Mouse (Mus musculus): Measurements from ENCODE around the gene Adamts4. TPM values are rescaled to one million over a fixed set of nuclear protein-coding genes. Genes with fewer than 3 reads are reported as not detected.
A peak's percentile ranks its signal among the peaks of the same experiment; 100 is the strongest.

Gene Adamts4
- polyA plus RNA-seq, 1 experiment: 29.8 TPM

DNA sequence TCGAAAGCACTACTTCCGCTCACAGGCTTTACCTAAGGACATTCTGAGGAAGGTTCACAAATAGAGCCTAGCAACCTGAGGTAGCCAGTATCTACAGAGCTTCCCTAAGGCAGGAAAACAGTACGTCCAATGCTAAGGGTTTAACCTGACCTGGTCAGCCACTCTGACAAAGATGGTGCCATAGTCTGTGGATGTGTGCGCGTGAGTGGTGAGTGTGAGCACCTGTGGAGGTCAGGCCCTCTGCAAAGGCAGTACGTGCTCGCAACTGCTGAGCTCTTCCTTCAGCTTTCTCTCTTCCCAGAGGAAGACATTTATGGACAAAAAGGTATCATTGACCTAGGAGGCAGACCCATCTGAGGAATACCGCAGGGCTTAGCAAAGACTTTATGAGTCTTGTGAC, 28.2 kb downstream of the Adamts4 start:
- Histone ChIP-seq H3K4me3 (replicated peaks; ENCODE audit: insufficient read depth, low read depth, low read length) (no peak overlapping the region), H3K27ac (ENCODE audit: insufficient read depth, low read length) (no peak overlapping the region), H3K27me3 (ENCODE audit: control insufficient read depth, insufficient read depth, low read length) (no peaks in the 10 kb centered on the region), H3K4me1 (ENCODE audit: control insufficient read depth, insufficient read depth, low read length) (peaks cover 7% of the 10 kb centered on the region; the same call in 1 of the 2 replicates)
- WGBS: 95% methylated on average over 8 of the region's 8 CpGs
- TF ChIP-seq POLR2A (IDR thresholded peaks at IDR 0.05; ENCODE audit: borderline replicate concordance, insufficient read depth, low read length): no peak
- no peak for TF ChIP-seq CTCF (IDR thresholded peaks at IDR 0.05; ENCODE audit: borderline replicate concordance, insufficient read depth, low read depth, low read length)
- peak in 1 of 2 experiments; percentile 7 for DNase-seq

DNA sequence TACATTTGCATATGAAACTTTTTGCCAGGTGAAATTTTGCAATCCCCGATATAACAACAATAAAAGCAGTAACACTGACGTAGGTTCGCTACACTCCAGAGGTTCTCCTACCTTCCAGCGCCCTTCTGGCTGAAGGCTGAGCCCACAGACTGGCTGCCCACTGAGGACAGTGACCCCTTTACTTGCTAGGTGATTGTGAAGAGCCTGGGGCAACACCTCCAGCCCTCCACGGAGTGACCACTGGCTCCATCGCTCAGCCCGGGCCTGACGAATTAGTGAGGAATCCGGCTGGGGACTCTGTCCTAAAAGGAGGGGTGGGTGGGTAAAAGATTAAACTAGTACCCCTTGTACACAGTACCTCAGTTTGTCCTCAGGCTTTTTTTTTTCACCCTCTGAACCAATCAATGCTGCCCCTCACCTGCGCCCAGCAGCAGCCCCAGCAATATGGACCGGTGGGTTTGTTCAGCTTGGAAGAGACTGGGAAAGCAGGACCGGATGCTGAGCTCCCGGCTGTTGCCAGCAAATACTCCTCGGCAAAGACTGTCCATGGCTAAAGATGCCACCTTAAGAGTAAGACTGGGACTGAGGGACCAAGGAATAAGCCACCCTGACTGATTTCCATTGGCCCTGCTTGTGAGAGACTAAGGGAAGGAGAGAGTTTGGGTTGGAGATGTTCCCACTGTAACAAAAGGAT, 28.9 kb downstream of the Adamts4 start:
- Histone ChIP-seq H3K4me1 (ENCODE audit: control insufficient read depth, insufficient read depth, low read length) (peaks cover 7% of the 10 kb centered on the region; the same call in 1 of the 2 replicates), H3K27ac (ENCODE audit: insufficient read depth, low read length) (no peak overlapping the region), H3K4me3 (replicated peaks; ENCODE audit: insufficient read depth, low read depth, low read length) (no peak overlapping the region), H3K27me3 (ENCODE audit: control insufficient read depth, insufficient read depth, low read length) (no peaks in the 10 kb centered on the region)
- no peak for TF ChIP-seq CTCF (IDR thresholded peaks at IDR 0.05; ENCODE audit: borderline replicate concordance, insufficient read depth, low read depth, low read length)
- no peak for TF ChIP-seq POLR2A (IDR thresholded peaks at IDR 0.05; ENCODE audit: borderline replicate concordance, insufficient read depth, low read length)
- WGBS: 83% methylated on average over 14 of the region's 14 CpGs
- DNase-seq: peak in 1 of 2 experiments; percentile 11

DNA sequence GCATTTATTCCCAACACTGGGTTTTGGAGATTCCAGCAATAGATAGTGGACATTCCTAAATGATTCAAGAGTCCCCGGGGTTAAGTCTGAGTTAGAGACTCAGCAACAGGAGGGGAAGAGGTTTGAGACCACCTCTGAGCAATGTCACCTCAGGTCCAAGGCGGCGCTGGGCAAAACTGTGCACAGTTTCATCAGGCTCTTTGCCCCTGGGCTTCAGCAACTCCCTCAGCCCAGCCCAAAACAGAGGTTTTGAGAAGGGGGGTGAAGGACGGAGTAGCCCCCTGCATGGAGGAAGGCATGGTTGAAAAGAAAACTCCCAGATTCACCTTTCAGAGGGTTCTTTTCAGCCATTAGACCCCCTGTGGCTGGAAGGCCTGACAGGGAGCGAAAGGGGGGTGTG, 29.5 kb downstream of the Adamts4 start:
- no peak for DNase-seq
- Histone ChIP-seq H3K4me3 (replicated peaks; ENCODE audit: insufficient read depth, low read depth, low read length) (no peak overlapping the region), H3K4me1 (ENCODE audit: control insufficient read depth, insufficient read depth, low read length) (peaks cover 7% of the 10 kb centered on the region; the same call in 1 of the 2 replicates), H3K27me3 (ENCODE audit: control insufficient read depth, insufficient read depth, low read length) (no peaks in the 10 kb centered on the region), H3K27ac (ENCODE audit: insufficient read depth, low read length) (no peak overlapping the region)
- WGBS: 60% methylated on average over 5 of the region's 5 CpGs
- TF ChIP-seq POLR2A (IDR thresholded peaks at IDR 0.05; ENCODE audit: borderline replicate concordance, insufficient read depth, low read length) (no peak), CTCF (IDR thresholded peaks at IDR 0.05; ENCODE audit: borderline replicate concordance, insufficient read depth, low read depth, low read length) (no peak)

DNA sequence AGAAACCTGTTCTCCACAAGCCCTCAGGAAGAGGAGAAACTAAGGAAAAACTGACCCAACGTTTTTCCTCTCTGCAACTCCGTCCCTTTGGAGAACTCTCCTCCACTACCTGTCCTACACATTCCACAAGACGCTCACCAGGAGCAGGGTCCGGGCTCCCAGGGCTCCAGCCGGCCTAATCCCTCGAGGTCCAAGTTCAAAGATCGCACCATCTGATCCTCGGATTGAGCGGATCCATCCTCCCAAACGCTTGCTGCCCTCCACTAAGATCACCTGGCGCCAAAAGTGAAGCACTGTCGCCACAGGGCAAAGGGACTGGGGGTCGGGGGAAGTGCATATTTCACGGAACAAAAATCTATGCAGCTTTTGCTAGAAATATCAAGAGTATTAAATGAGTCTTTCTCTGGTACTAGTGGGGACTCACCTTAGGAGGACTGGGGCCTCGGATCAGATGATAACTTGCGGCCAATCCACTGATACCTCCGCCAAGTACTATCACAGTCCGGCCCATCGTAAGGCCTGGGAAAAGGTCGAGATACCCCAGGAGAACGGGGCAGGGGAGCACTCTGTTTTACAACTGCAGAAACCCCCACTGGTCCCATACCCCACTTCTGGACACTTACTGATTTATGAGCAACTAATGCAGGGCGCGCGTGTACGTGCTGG, 30.2 kb downstream of the Adamts4 start:
- H3K4me1 ChIP-seq (ENCODE audit: control insufficient read depth, insufficient read depth, low read length): peaks cover 7% of the 10 kb centered on the region; the same call in 1 of the 2 replicates
- H3K27me3 ChIP-seq (ENCODE audit: control insufficient read depth, insufficient read depth, low read length): no peaks in the 10 kb centered on the region
- peak overlapping the region; percentile 94 for H3K4me3 ChIP-seq (replicated peaks; ENCODE audit: insufficient read depth, low read depth, low read length)
- no peak overlapping the region for H3K27ac ChIP-seq (ENCODE audit: insufficient read depth, low read length)
- whole genome bisulfite sequencing: 1% methylated on average over 25 of the region's 25 CpGs
- DNase-seq: peak in 1 of 2 experiments; percentile 22
- no peak for TF ChIP-seq CTCF (IDR thresholded peaks at IDR 0.05; ENCODE audit: borderline replicate concordance, insufficient read depth, low read depth, low read length)
- TF ChIP-seq POLR2A (IDR thresholded peaks at IDR 0.05; ENCODE audit: borderline replicate concordance, insufficient read depth, low read length): no peak

DNA sequence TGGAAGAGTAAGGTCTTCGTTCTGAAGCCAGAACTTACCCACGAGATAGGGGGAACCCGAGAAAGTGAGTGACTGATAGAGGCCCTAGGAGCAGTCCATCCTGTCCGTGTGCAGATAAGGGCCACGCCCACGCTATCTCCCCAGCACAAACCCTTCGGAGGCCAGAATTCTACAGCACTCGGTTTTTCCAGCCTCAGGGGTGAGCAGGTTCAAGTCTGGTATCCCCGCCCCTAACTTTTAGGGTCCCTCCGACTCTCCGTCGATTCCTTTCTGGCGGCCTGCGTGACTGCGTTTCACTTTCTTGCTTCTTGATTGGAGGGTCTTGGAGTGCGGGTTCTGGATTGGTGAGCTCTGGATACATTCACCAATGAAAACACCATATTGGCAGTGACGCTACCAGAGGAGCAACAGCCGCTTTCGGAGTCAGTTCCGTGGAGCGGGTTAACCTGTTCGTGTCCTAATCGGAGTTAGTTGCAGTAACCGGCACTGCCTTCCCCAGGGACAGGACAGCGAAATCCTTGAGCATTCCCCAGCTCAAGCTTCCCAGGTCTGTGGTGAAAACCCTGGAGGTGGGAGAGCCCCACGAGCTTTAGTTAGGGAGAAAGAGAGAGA, 30.8 kb downstream of the Adamts4 start, which contains the start of gene Ppox:
Gene Ppox, minus strand, starts transcription at position 271 of the 612 bp plus-strand sequence.
- TF ChIP-seq POLR2A (IDR thresholded peaks at IDR 0.05; ENCODE audit: borderline replicate concordance, insufficient read depth, low read length) (peak; percentile 9; the same call in 1 of the 2 replicates), CTCF (IDR thresholded peaks at IDR 0.05; ENCODE audit: borderline replicate concordance, insufficient read depth, low read depth, low read length) (no peak)
- DNase-seq: peak; percentile 92 to 98
- under 1% methylated on average over 26 of the region's 26 CpGs for WGBS
- Histone ChIP-seq H3K4me3 (replicated peaks; ENCODE audit: insufficient read depth, low read depth, low read length) (peak within 1 kb of the TSS; percentile 94), H3K4me1 (ENCODE audit: control insufficient read depth, insufficient read depth, low read length) (peaks cover 7% of the 10 kb centered on the region; the same call in 1 of the 2 replicates), H3K27ac (ENCODE audit: insufficient read depth, low read length) (peak within 1 kb of the TSS; percentile 15), H3K27me3 (ENCODE audit: control insufficient read depth, insufficient read depth, low read length) (no peaks in the 10 kb centered on the region)

DNA sequence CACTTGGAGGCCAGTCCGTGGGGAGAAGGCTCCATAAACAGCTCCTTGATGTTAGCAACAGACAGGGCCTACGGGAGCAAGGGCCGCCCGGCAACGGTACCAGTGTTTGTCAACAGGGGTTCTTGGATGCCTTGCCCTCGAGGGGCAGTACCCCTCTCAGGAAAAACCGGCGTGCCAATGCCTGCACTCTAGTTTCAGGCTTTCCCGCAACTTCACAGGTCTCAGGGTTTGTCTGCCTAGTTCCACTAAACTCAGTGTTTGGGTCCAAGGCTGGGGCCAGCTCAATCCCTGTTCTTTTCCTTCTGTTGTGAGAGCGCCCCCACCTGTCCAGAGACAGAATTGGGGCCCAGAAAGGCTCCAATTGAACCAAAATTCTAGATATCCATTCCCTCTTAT, 31.3 kb downstream of the Adamts4 start:
- Histone ChIP-seq H3K4me1 (ENCODE audit: control insufficient read depth, insufficient read depth, low read length) (peaks cover 11% of the 10 kb centered on the region; the same call in 1 of the 2 replicates), H3K4me3 (replicated peaks; ENCODE audit: insufficient read depth, low read depth, low read length) (peak overlapping the region; percentile 71), H3K27ac (ENCODE audit: insufficient read depth, low read length) (peak overlapping the region; percentile 15), H3K27me3 (ENCODE audit: control insufficient read depth, insufficient read depth, low read length) (no peaks in the 10 kb centered on the region)
- DNase-seq: peak; percentile 73 to 79
- WGBS: 0% methylated on average over 10 of the region's 10 CpGs
- TF ChIP-seq POLR2A (IDR thresholded peaks at IDR 0.05; ENCODE audit: borderline replicate concordance, insufficient read depth, low read length) (no peak), CTCF (IDR thresholded peaks at IDR 0.05; ENCODE audit: borderline replicate concordance, insufficient read depth, low read depth, low read length) (peak; percentile 63)

DNA sequence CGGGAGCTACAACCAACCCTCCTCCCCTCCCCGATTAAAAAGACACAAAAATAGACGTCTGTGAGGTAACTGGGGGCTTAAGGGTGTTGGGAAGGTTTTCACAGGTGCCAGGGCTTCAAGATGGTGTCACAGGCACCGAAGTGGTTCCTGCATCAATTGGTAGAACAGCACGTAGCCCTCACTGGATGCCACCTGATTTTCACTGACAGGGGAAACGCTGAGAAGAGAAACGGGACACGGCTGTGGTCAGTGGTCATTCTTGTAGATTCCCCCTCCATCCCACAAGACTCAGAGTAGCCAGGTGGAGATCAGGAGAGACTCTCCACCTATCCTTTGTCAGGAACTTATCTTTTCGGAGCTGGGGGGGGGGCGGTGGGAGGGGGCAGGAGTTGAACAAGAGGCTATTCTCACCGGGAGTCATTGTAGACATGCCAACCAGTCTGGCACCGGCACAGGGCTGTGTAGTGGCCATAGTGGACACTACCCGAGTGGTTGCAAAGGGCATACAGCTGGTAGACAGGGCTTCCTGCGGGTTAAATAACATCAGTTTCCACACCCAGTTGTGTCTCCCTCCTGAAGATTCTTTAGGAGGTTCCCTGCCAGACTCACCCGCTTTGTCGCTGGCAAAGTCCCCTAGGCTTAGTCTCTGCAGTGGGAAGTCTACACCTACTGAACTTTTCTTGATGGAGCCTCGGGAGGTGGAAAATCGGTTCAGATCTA, 32.0 kb downstream of the Adamts4 start:
- Histone ChIP-seq H3K4me1 (ENCODE audit: control insufficient read depth, insufficient read depth, low read length) (peaks cover 11% of the 10 kb centered on the region; the same call in 1 of the 2 replicates), H3K4me3 (replicated peaks; ENCODE audit: insufficient read depth, low read depth, low read length) (no peak overlapping the region), H3K27ac (ENCODE audit: insufficient read depth, low read length) (no peak overlapping the region), H3K27me3 (ENCODE audit: control insufficient read depth, insufficient read depth, low read length) (no peaks in the 10 kb centered on the region)
- TF ChIP-seq CTCF (IDR thresholded peaks at IDR 0.05; ENCODE audit: borderline replicate concordance, insufficient read depth, low read depth, low read length) (no peak), POLR2A (IDR thresholded peaks at IDR 0.05; ENCODE audit: borderline replicate concordance, insufficient read depth, low read length) (no peak)
- 68% methylated on average over 18 of the region's 18 CpGs for WGBS
- peak in 1 of 2 experiments; percentile 25 for DNase-seq

Data from cerebellum, adult 2 months (tissue).